Mouse (Mus musculus) regulatory T cell (primary cell): ENCODE results near the gene Defb36.

ENCODE experiments used
- in situ Hi-C: fragments of 300-600 bp; cut with MboI, MseI; formaldehyde crosslinking; loops from one replicate; pipeline ENCODE4 v1.15.1; 2025; ENCODE audit warnings: high pct_unique_total_duplicates

The Defb36 gene

GRCm38 (mm10) chr2:152622151-152622550, 18.0 kb downstream of the Defb36 start:
- in situ Hi-C loops: no loop called here

- in situ Hi-C loops: no loop called here
Measured at GRCm38 (mm10) chr2:152622953-152623352, 18.8 kb downstream of the Defb36 start, which contains the start of gene Defb25. TSS of gene Defb25 (minus strand) at chr2:152623053.

- in situ Hi-C loops: no loop called here
Measured at GRCm38 (mm10) chr2:152624566-152624965, 20.4 kb downstream of the Defb36 start.

- in situ Hi-C loops: no loop called here
Measured at GRCm38 (mm10) chr2:152625256-152625655, 21.1 kb downstream of the Defb36 start.

- in situ Hi-C loops: no loop called here
Measured at GRCm38 (mm10) chr2:152626774-152627591, 22.9 kb downstream of the Defb36 start, which contains the start of gene Rem1. TSS of gene Rem1 (plus strand) at chr2:152626951.

- in situ Hi-C loops: no loop called here
Measured at GRCm38 (mm10) chr2:152628066-152628465, 23.9 kb downstream of the Defb36 start.

GRCm38 (mm10) chr2:152629239-152629638, 25.1 kb downstream of the Defb36 start:
- in situ Hi-C loops: no loop called here

GRCm38 (mm10) chr2:152629904-152630303, 25.8 kb downstream of the Defb36 start:
- in situ Hi-C loops: no loop called here

GRCm38 (mm10) chr2:152633334-152633733, 29.2 kb downstream of the Defb36 start:
- in situ Hi-C loops: no loop called here

GRCm38 (mm10) chr2:152634311-152634710, 30.2 kb downstream of the Defb36 start:
- in situ Hi-C loops: no loop called here

- in situ Hi-C loops: no loop called here
Measured at GRCm38 (mm10) chr2:152636246-152637005, 32.3 kb downstream of the Defb36 start.

GRCm38 (mm10) chr2:152637006-152637322, 32.8 kb downstream of the Defb36 start:
- in situ Hi-C loops: no loop called here

GRCm38 (mm10) chr2:152637381-152637780, 33.3 kb downstream of the Defb36 start:
- in situ Hi-C loops: no loop called here

GRCm38 (mm10) chr2:152638865-152639264, 34.7 kb downstream of the Defb36 start:
- in situ Hi-C loops: no loop called here

- in situ Hi-C loops: no loop called here
Measured at GRCm38 (mm10) chr2:152639406-152640113, 35.4 kb downstream of the Defb36 start.

- in situ Hi-C loops: no loop called here
Measured at GRCm38 (mm10) chr2:152652901-152653620, 48.9 kb downstream of the Defb36 start.

- in situ Hi-C loops: no loop called here
Measured at GRCm38 (mm10) chr2:152653874-152654715, 50.0 kb downstream of the Defb36 start.

GRCm38 (mm10) chr2:152657398-152657797, 53.3 kb downstream of the Defb36 start:
- in situ Hi-C loops: loop anchor here (5.0 kb wide), 1 partner anchor 40 kb away; no protein-coding TSS in a partner anchor

GRCm38 (mm10) chr2:152661163-152661562, 57.0 kb downstream of the Defb36 start:
- in situ Hi-C loops: no loop called here
